Mouse (Mus musculus) MEL (cell line): ENCODE measurements around the gene Gm20594. TPM values are rescaled to one million over a fixed set of nuclear protein-coding genes. Genes with fewer than 3 reads are reported as not detected.

Experiments used
- DNase-seq: peaks from one replicate; pipeline ENCODE4 v3.0.0; 2011; ENCODE audit warnings: low read depth, low spot score
- H3K27ac ChIP-seq: 2 replicates; pipeline ENCODE4 v1.5.1; 2012; ENCODE audit warnings: low read depth, mild to moderate bottlenecking, control low read depth, low read length, moderate library complexity; ENCODE audit not compliant: control insufficient read depth
- H3K27me3 ChIP-seq, 2 experiments: fragments of 150-350 bp in 1 of 2; sonication (generic) in 1 of 2; 2 replicates each; pipeline ENCODE4 v1.6.1; 2012; ENCODE audit warnings: low read length in 2 of 2, mild to moderate bottlenecking in 2 of 2, improper control_type of control experiment in 1 of 2, moderate library complexity in 1 of 2; ENCODE audit not compliant: insufficient read depth in 2 of 2, control insufficient read depth in 1 of 2
- H3K36me3 ChIP-seq, 2 experiments: 2 replicates each; pipeline ENCODE4 v1.6.1; 2012 to 2014; ENCODE audit warnings: low read length in 2 of 2, improper control_type of control experiment in 1 of 2, inconsistent platforms in 1 of 2, mild to moderate bottlenecking in 1 of 2; ENCODE audit not compliant: insufficient read depth in 2 of 2, control insufficient read depth in 1 of 2
- H3K4me1 ChIP-seq, 2 experiments: fragments of 150-350 bp in 1 of 2; sonication (generic) in 1 of 2; 2 replicates each; pipeline ENCODE4 v1.6.1; 2012; ENCODE audit warnings: low read length in 2 of 2, improper control_type of control experiment in 1 of 2, mild to moderate bottlenecking in 1 of 2; ENCODE audit not compliant: insufficient read depth in 2 of 2, control insufficient read depth in 1 of 2
- H3K4me3 ChIP-seq, 2 experiments: fragments of 150-350 bp in 1 of 2; sonication (generic) in 1 of 2; 2 replicates each; pipeline ENCODE4 v1.5.1; 2012; ENCODE audit warnings: low read depth in 2 of 2, low read length in 2 of 2, mild to moderate bottlenecking in 2 of 2, moderate library complexity in 2 of 2, control low read depth in 1 of 2, improper control_type of control experiment in 1 of 2; ENCODE audit not compliant: control insufficient read depth in 1 of 2, insufficient read depth in 1 of 2
- H3K79me2 ChIP-seq: 2 replicates; pipeline ENCODE4 v1.6.1; 2012; ENCODE audit warnings: mild to moderate bottlenecking, low read length, moderate library complexity; ENCODE audit not compliant: control insufficient read depth, poor library complexity, insufficient read depth
- H3K9ac ChIP-seq: 2 replicates; pipeline ENCODE4 v1.6.1; 2012; ENCODE audit warnings: low read depth, mild to moderate bottlenecking, control low read depth, low read length, moderate library complexity; ENCODE audit not compliant: control insufficient read depth, poor library complexity, severe bottlenecking
- H3K9me3 ChIP-seq: fragments of 150-350 bp; sonication (generic); replicated peaks from 2 replicates; pipeline ENCODE4 v1.6.1; 2012; ENCODE audit warnings: mild to moderate bottlenecking, low read length, improper control_type of control experiment, moderate library complexity; ENCODE audit not compliant: insufficient read depth
- CHD1 ChIP-seq: IDR thresholded peaks from 2 replicates; pipeline ENCODE4 v1.6.1; 2012; ENCODE audit warnings: low read depth, mild to moderate bottlenecking, inconsistent platforms, low read length, improper control_type of control experiment
- CHD2 ChIP-seq: IDR thresholded peaks from 2 replicates; pipeline ENCODE4 v1.6.1; 2011; ENCODE audit warnings: low read length, improper control_type of control experiment
- CTCF ChIP-seq, 3 experiments: IDR thresholded peaks in 2 of 3; conservative IDR thresholded peaks in 1 of 3; 2 replicates each; pipeline ENCODE4 v1.5.1; 2011 to 2012; ENCODE audit warnings: low read length in 3 of 3, low read depth in 2 of 3, mild to moderate bottlenecking in 2 of 3, improper control_type of control experiment in 1 of 3, inconsistent platforms in 1 of 3, mixed read lengths in 1 of 3, moderate library complexity in 1 of 3; ENCODE audit not compliant: control insufficient read depth in 1 of 3, insufficient read depth in 1 of 3, poor library complexity in 1 of 3, severe bottlenecking in 1 of 3
- E2F4 ChIP-seq: IDR thresholded peaks from 2 replicates; pipeline ENCODE4 v1.6.1; 2011; ENCODE audit warnings: low read depth, low read length, improper control_type of control experiment, borderline replicate concordance
- ELF1 ChIP-seq: IDR thresholded peaks from 2 replicates; pipeline ENCODE4 v1.6.1; 2014; ENCODE audit warnings: low read depth, mild to moderate bottlenecking, inconsistent platforms, low read length, improper control_type of control experiment, moderate library complexity
- ETS1 ChIP-seq: IDR thresholded peaks from 2 replicates; pipeline ENCODE4 v1.6.1; 2012; ENCODE audit warnings: low read depth, mild to moderate bottlenecking, inconsistent platforms, low read length, improper control_type of control experiment, moderate library complexity
- GABPA ChIP-seq: IDR thresholded peaks from 2 replicates; pipeline ENCODE4 v1.6.1; 2012; ENCODE audit warnings: low read depth, mild to moderate bottlenecking, inconsistent platforms, low read length, improper control_type of control experiment, moderate library complexity
- HCFC1 ChIP-seq: IDR thresholded peaks from 2 replicates; pipeline ENCODE4 v1.6.1; 2012; ENCODE audit warnings: low read depth, mild to moderate bottlenecking, inconsistent platforms, low read length, improper control_type of control experiment, moderate library complexity
- KAT2A ChIP-seq: conservative IDR thresholded peaks from 2 replicates; pipeline ENCODE4 v1.6.1; 2012; ENCODE audit warnings: low read depth, low read length, improper control_type of control experiment, inconsistent platforms
- MAFK ChIP-seq: IDR thresholded peaks from 2 replicates; pipeline ENCODE4 v1.6.1; 2011; ENCODE audit warnings: low read depth, mild to moderate bottlenecking, low read length, improper control_type of control experiment, borderline replicate concordance
- MAX ChIP-seq: IDR thresholded peaks from 2 replicates; pipeline ENCODE4 v1.6.1; 2011; ENCODE audit warnings: low read length, improper control_type of control experiment
- MAZ ChIP-seq: IDR thresholded peaks from 2 replicates; pipeline ENCODE4 v1.6.1; 2012; ENCODE audit warnings: low read depth, mild to moderate bottlenecking, inconsistent platforms, low read length, improper control_type of control experiment
- MXI1 ChIP-seq: IDR thresholded peaks from 2 replicates; pipeline ENCODE4 v1.6.1; 2011; ENCODE audit warnings: mild to moderate bottlenecking, low read depth, low read length, improper control_type of control experiment
- MYB ChIP-seq: IDR thresholded peaks from 2 replicates; pipeline ENCODE4 v1.6.1; 2011; ENCODE audit warnings: mild to moderate bottlenecking, low read depth, low read length, improper control_type of control experiment
- MYC ChIP-seq: IDR thresholded peaks from 2 replicates; pipeline ENCODE4 v1.6.1; 2011; ENCODE audit warnings: low read depth, mild to moderate bottlenecking, low read length, improper control_type of control experiment, moderate library complexity
- NELFE ChIP-seq: IDR thresholded peaks from 2 replicates; pipeline ENCODE4 v1.6.1; 2011; ENCODE audit warnings: low read depth, low read length, improper control_type of control experiment
- POLR2AphosphoS5 ChIP-seq: IDR thresholded peaks from 2 replicates; pipeline ENCODE4 v1.6.1; 2012; ENCODE audit warnings: low read depth, borderline replicate concordance, mild to moderate bottlenecking, inconsistent platforms, low read length, moderate library complexity, mixed read lengths
- RAD21 ChIP-seq: IDR thresholded peaks from 2 replicates; pipeline ENCODE4 v1.6.1; 2011; ENCODE audit warnings: mild to moderate bottlenecking, low read depth, low read length, improper control_type of control experiment
- RCOR1 ChIP-seq: IDR thresholded peaks from 2 replicates; pipeline ENCODE4 v1.6.1; 2012; ENCODE audit warnings: low read depth, mild to moderate bottlenecking, inconsistent platforms, low read length, improper control_type of control experiment
- SMC3 ChIP-seq: IDR thresholded peaks from 2 replicates; pipeline ENCODE4 v1.6.1; 2011; ENCODE audit warnings: low read depth, low read length, improper control_type of control experiment
- TAL1 ChIP-seq: IDR thresholded peaks from 2 replicates; pipeline ENCODE4 v1.6.1; 2012; ENCODE audit warnings: mild to moderate bottlenecking, inconsistent platforms, low read length, moderate library complexity, mixed read lengths
- TBP ChIP-seq: IDR thresholded peaks from 2 replicates; pipeline ENCODE4 v1.8.0; 2011; ENCODE audit warnings: low read depth, low read length, improper control_type of control experiment
- USF2 ChIP-seq, 2 experiments: IDR thresholded peaks; 2 replicates each; pipeline ENCODE4 v1.6.1; 2011 to 2012; ENCODE audit warnings: improper control_type of control experiment in 2 of 2, low read length in 2 of 2, borderline replicate concordance in 1 of 2, inconsistent platforms in 1 of 2, low read depth in 1 of 2, mild to moderate bottlenecking in 1 of 2; ENCODE audit not compliant: insufficient read depth in 1 of 2
- ZC3H11A ChIP-seq: IDR thresholded peaks from 2 replicates; pipeline ENCODE4 v1.6.1; 2012; ENCODE audit warnings: low read depth, mild to moderate bottlenecking, inconsistent platforms, low read length, improper control_type of control experiment
- ZKSCAN1 ChIP-seq: IDR thresholded peaks from 2 replicates; pipeline ENCODE4 v1.6.1; 2012; ENCODE audit warnings: low read depth, mild to moderate bottlenecking, inconsistent platforms, low read length, improper control_type of control experiment, moderate library complexity
- ZMIZ1 ChIP-seq: IDR thresholded peaks from 2 replicates; pipeline ENCODE4 v1.6.1; 2012; ENCODE audit warnings: low read depth, mild to moderate bottlenecking, inconsistent platforms, low read length, improper control_type of control experiment, moderate library complexity
- ZNF384 ChIP-seq: IDR thresholded peaks from 2 replicates; pipeline ENCODE4 v1.6.1; 2012; ENCODE audit warnings: low read depth, mild to moderate bottlenecking, inconsistent platforms, low read length, improper control_type of control experiment
- polyA plus RNA-seq, 2 experiments: library from polyadenylated mRNA; stranded (reverse) in 1 of 2; unstranded in 1 of 2; fragments of >175 nt in 1 of 2; fragments of >200 nt in 1 of 2; gene quantifications; 2 replicates each; pipeline versions ENCODE4 v1.2.1 to v1.2.4; 2012; ENCODE audit warnings: low replicate concordance in 2 of 2, low read depth in 1 of 2; ENCODE audit not compliant: insufficient read length in 2 of 2, insufficient read depth in 1 of 2, missing spikeins in 1 of 2
- total RNA-seq: library from RNA; depleted of rRNA; stranded (reverse); fragments of 300-350 nt; gene quantifications from 2 replicates; pipeline ENCODE4 v1.2.3, GENCODE M21; 2012; rRNA removed

The Gm20594 gene
- total RNA-seq (not detected in 2 replicates), polyA plus RNA-seq (not detected)

GRCm38 (mm10) chr6:79817616-79818015 lies at the start of gene Gm20594:
Gm20594 (plus strand) TSS chr6:79817916.
- no peaks in the 10 kb centered on the region for H3K9me3 ChIP-seq
- H3K79me2 ChIP-seq = no peaks in the 10 kb centered on the region

GRCm38 (mm10) chr6:79818114-79818513 lies 398 bp downstream of the Gm20594 start:
- no peaks in the 10 kb centered on the region for H3K79me2 ChIP-seq
- no peaks in the 10 kb centered on the region for H3K4me1 ChIP-seq
- DNase-seq = no peak
- no peaks in the 10 kb centered on the region for H3K27me3 ChIP-seq
- no peak for TF ChIP-seq SMC3
- TF ChIP-seq USF2 (IDR thresholded peaks at IDR 0.05; ENCODE audit: borderline replicate concordance in 1 of 2, insufficient read depth in 1 of 2, low read depth in 1 of 2, low read length in 2 of 2) = no peak
- TF ChIP-seq CHD1 = no peak
- no peak for TF ChIP-seq ETS1
- no peak for TF ChIP-seq GABPA
- TF ChIP-seq MYC = no peak
- no peak for TF ChIP-seq MXI1
- TF ChIP-seq HCFC1 = no peak
- TF ChIP-seq ELF1 = no peak
- TF ChIP-seq MAZ = no peak
- TF ChIP-seq POLR2AphosphoS5 = no peak
- TF ChIP-seq MYB = no peak
- TF ChIP-seq CTCF (IDR thresholded peaks at IDR 0.05 in 2 of 3, conservative IDR thresholded peaks at IDR 0.05 in 1 of 3; ENCODE audit: control insufficient read depth in 1 of 3, insufficient read depth in 1 of 3, low read depth in 2 of 3, low read length in 3 of 3, poor library complexity in 1 of 3, severe bottlenecking in 1 of 3) = no peak
- TF ChIP-seq KAT2A = no peak
- TF ChIP-seq RCOR1 = no peak
- no peak for TF ChIP-seq MAX
- no peak for TF ChIP-seq ZNF384
- TF ChIP-seq CHD2 = no peak
- H3K27ac ChIP-seq = no peak overlapping the region
- no peak overlapping the region for H3K4me3 ChIP-seq
- no peak overlapping the region for H3K9ac ChIP-seq
- H3K9me3 ChIP-seq = no peaks in the 10 kb centered on the region
- no peaks in the 10 kb centered on the region for H3K36me3 ChIP-seq

More at GRCm38 (mm10) chr6:79817616-79818015, at the start of gene Gm20594:
- no peaks in the 10 kb centered on the region for H3K4me1 ChIP-seq
- no peak within 1 kb of the TSS for H3K9ac ChIP-seq
- H3K27me3 ChIP-seq = no peaks in the 10 kb centered on the region
- H3K36me3 ChIP-seq = no peaks in the 10 kb centered on the region
- no peak within 1 kb of the TSS for H3K4me3 ChIP-seq
- DNase-seq = no peak
- H3K27ac ChIP-seq = no peak within 1 kb of the TSS
- TF ChIP-seq ETS1 (no peak), ZMIZ1 (no peak), POLR2AphosphoS5 (no peak), RAD21 (no peak), MAZ (no peak), CTCF (IDR thresholded peaks at IDR 0.05 in 2 of 3, conservative IDR thresholded peaks at IDR 0.05 in 1 of 3; ENCODE audit: control insufficient read depth in 1 of 3, insufficient read depth in 1 of 3, low read depth in 2 of 3, low read length in 3 of 3, poor library complexity in 1 of 3, severe bottlenecking in 1 of 3) (no peak), NELFE (no peak), E2F4 (no peak), CHD2 (no peak), MXI1 (no peak), ZC3H11A (no peak), TBP (no peak), MAFK (no peak), TAL1 (no peak), ZKSCAN1 (no peak)
